Mouse (Mus musculus): ENCODE results near the gene Fitm2.
A peak's percentile ranks its signal among the peaks of the same experiment; 100 is the strongest.
"Not testable (repeated sequence)": the region's sequence is repeated elsewhere in the genome, so short reads cannot be mapped to it uniquely, and the experiment has no call there.

Gene Fitm2

DNA sequence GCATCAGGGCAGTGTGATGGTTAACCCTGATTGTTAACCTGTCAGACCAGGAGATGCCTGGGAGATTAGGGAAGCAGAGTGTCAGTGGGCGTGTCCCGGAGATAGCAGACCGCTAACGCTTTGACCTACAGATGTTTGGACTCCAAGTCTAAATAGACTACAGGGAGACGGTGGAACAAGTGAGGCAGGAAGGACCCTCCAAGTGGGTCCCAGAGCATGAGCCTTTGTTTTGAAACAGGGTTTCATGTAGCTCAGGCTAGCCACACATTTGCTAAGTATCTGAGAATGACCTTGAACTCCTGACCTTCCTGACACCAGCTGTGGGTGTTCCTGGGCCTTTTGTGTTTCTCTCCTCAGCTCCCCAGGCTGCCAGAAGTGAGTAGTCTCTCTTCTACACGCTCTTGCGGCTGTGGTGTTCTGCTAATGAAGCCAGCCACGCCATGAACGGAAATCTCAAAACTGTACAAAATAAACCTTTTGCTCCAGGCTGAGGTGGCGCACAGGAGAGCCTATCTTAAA is 9.1 kb downstream of the Fitm2 start:
- no peak for DNase-seq (ENCODE audit: low spot score in 2 of 2)

DNA sequence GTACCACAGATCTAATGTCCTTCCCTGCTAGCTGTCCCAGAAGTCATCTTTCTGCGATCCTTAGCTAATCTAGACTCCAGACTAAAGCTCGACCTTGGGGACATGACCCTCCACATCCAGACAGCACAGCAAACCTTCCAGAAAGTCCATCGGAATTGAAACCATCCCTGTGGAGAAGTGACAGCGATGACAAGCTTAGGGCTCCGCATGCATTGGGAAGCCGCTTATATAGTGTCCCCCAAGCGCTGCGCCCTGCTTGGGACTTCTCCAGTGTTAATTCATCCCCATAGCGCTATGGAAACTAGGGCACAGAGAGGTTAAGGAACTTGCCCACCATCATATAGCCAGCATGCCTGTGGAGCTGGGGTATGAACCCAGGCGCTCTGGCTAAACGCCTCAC is 9.6 kb downstream of the Fitm2 start:
- no peak for DNase-seq (ENCODE audit: low spot score in 2 of 2)

DNA sequence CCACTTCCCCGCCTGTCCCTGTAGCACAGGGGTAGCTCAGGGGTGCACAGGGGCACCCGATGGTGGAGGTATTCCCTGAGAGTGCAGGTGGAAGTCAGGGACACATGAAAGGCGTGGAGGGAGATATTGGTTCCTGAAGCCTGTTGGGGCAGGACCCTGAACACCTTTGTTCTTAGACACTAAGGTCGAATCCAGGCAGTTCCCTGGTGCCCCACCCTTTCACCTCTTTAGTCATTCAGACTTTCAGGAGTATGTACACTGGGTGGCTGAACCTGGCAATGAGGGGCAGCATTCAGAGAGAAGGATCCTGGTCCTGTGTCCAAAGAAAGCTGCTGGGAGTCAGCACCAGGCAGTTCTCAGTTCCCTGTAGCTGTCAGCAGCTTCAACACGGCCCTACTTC is 10.0 kb downstream of the Fitm2 start:
- no peak for DNase-seq (ENCODE audit: low spot score in 2 of 2)

DNA sequence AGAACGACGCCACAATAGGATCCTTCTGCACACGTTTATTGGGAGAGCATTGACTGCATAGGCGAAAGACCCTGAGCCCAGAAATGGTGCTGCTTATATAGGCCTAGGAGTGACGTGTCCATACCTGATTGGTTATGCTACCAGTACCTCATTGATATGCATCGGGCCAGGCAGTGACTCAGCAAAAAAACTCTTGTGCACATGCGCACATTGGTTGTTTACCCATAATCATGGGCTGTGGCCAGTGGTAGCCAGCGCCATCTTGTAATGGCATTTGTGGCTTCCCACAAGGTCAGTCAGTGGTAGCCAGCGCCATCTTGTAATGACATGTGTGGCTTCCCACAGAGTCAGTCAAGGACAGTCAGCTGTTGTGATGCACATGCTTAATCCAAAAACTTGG is 11.1 kb downstream of the Fitm2 start:
- not testable (repeated sequence) for DNase-seq (ENCODE audit: low spot score in 2 of 2)

DNA sequence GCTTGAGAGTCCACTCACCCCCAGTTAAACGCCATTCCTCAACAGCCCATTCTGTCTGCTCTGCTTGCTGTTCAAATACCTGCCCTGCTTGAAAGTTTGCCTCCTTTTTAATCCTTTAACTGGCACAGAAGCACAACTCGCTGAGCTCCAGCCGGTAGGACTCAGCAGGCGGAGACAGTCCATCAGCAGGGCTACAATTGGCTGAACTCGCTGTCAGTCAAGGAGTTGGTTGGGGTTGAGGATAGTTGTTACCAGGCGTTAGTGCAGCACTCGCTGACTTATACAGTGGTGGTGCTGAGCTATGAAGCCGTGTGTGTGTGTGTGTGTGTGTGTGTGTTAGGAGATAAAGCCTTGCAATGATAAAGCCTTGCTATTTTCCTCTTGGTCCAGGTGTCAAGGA is 11.8 kb downstream of the Fitm2 start:
- DNase-seq (ENCODE audit: low spot score in 2 of 2): no peak

DNA sequence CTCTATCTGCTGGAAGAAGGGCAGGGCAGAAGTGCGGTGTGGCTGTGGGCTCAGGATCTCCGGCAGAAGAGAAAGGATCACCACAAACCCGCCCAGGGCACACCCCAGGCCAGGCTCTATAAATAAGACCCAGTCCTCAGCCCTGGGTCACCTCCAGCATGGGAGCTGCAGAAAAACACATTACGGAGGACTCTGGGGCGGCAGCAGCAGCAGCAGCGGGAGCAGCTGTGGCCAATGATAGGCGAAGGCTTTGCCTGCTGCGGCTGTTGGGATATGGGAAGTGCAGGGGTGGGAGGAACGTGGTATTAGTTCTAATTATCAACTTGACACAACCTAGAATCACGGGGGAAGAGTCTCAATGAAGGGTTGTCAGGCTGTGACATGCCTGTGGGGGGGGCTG is 13.0 kb downstream of the Fitm2 start:
- no peak for DNase-seq (ENCODE audit: low spot score in 2 of 2)

DNA sequence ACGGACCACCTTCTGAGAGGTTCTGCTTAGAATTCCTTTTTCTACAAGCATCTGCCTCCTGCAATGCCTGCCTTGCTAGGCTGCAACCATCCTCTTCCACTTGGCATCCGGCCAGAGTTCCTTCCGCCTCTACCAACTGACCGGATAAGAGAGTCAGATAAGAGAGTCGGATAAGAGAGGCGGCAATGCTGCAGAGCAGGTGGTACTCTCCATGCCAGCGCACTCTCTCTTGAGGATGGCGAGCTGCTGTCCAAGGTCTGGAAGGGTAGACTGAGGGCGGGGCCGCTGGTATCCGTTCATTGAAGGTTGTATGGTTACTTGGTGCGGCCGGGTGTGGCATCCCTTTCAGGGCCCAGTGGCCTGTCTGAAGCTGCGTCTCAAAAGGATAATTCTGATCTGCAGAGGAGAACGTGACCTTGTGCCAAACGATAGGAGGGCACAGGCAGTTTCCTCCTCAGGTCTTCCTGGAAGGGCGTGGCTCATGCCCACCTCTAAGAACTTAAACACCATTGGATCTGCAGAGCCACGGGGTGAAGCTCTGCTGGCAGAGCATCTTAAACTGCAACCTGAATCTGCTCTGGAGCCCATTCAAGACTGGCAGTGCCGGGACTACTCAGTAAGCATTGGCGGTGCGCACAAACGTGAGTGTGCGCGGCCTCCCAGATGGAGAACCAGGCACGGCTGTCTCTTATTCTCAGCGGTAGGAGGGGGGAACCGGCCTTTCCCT is 13.7 kb downstream of the Fitm2 start:
- no peak for DNase-seq (ENCODE audit: low spot score in 2 of 2)

DNA sequence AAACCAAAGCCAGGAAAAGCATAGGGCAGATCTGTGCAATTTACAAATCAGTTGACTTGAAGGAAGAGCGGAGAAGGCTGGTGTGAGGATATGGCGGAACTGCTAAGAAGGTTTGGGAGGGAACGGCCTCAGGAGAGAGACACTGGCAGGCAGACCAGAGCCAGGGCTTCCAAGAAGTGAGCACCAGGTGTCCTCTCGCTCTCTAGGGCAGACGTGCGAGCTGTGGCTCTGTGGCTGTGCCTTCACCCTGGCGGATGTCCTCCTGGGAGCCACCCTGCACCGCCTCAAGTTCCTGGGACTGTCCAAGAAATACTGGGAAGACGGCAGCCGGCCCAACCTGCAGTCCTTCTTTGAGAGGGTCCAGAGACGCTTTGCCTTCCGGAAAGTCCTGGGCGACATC is 19.1 kb downstream of the Fitm2 start:
- no peak for DNase-seq (ENCODE audit: low spot score in 2 of 2)

DNA sequence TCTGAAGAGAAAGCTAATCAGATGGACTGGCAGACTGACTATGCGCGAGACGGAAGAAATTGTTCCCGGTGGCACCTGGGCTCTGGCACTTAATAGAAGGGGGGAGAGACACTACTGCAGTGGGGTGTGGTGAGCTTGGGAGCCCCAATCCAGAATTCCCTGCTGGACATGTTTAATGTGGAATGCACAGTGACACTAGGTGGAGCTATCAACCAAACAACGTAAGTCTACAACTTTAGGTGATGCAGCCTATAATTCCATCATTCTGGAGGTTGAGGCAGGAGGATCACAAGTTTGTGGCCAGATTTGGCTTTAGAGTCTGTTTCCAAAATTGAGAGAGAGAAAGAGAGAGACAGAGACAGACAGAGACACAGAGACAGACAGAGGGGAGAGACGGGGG is 19.7 kb downstream of the Fitm2 start:
- DNase-seq (ENCODE audit: low spot score in 2 of 2): no peak

DNA sequence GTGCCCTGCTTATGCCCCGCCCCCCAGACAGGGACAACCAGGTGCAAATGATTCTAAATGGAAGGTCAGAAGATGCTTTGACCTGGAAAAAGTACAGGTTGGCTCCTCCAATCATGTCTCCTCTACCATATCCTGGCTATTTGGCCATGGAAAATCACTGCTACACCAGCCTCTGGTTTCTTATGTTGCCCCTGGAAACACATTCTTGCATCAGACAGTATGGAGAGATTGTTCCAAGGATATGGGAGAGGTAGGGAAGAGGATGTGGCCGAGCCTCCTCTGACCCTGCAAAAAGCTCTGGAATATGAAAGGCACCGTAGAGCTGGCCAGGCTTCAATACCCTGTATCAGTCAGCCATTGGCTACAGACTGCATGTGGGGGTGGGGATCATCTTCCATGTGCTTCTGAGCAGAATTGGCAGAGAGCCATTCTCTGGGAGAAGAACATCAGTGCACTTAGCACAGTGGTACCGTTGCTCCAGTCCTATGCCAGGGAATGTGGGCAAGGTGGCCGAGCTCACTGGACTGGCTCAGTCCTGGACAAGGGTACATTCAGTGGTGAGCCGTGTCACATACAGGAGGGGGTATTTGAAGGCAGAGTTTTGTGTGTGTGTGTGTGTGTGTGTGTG is 21.6 kb downstream of the Fitm2 start:
- DNase-seq (ENCODE audit: low spot score in 2 of 2): no peak

DNA sequence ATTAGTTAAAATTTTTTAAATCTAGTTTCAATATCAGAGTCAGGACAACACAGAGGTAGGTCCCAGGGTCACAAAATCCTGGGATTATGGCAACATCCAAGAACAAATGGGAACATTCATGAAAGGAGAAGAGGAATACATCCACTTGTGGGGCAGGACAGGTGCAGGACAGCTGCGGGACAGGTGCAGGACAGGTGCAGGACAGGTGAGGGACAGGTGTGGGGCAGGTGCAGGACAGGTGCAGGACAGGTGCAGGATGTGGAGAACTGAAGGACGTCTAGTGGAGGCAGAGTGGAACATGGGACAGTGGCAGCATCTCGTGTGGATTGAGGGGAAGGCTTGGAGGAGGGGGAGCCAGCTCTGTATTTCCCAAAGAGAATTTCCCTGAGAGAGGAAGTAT is 23.2 kb downstream of the Fitm2 start:
- no peak for DNase-seq (ENCODE audit: low spot score in 2 of 2)

DNA sequence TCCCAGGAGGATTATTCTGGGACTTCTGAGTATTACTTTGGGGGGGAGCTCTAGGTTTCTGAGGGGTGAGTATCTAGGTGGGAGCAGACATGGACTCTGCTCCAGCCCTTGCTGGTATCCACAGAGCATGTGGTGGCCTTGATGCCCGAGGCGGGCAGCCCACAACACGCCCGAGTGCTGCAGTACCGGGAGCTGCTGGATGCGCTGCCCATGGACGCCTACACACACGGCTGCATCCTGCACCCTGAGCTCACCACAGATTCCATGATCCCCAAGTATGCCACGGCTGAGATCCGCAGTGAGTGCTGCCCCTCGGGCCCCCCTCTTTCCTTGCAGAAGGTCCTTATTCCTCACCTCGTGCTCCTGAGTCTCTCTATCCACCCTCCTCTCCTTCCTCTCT is 25.1 kb downstream of the Fitm2 start:
- no peak for DNase-seq (ENCODE audit: low spot score in 2 of 2)

DNA sequence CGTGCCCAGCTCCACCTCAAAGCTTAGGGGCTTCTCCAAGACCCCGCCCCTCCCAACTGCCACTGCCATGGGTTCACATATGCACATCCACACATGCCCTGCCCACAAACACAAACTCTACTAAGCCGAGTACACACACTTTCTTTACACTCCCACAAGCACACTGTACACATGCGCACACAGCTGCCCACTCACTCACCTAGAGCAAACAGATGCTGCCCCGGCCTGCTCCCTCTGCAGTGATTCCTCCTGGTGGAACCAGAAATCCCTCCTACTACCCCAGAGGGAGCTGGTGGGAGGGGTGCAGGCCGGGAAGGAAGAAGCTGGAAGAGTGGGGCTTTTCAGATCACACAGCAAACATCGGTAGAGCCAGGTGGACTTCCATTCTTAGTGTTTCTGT is 28.4 kb downstream of the Fitm2 start:
- no peak for DNase-seq (ENCODE audit: low spot score in 2 of 2)

DNA sequence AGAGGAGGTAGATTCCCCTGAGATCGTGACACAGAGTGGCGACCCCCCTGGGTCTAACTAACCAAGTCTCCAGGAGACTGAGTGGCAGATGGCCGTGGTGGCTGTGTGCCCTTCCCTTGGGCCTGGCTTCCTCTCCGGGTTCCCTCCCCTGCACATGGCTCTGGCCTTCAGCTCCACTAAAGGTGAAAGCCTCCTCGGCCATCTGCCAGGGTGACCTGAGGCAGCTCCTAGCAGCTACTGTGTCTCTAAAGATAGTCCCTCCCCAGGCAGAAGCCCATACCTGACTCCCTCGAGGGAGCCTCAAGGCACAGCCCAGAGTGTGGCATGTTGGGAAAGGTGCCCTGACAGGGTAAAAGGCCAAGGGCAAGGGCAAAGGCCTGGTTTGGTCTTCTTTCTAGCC is 28.9 kb downstream of the Fitm2 start:
- DNase-seq (ENCODE audit: low spot score in 2 of 2): no peak

DNA sequence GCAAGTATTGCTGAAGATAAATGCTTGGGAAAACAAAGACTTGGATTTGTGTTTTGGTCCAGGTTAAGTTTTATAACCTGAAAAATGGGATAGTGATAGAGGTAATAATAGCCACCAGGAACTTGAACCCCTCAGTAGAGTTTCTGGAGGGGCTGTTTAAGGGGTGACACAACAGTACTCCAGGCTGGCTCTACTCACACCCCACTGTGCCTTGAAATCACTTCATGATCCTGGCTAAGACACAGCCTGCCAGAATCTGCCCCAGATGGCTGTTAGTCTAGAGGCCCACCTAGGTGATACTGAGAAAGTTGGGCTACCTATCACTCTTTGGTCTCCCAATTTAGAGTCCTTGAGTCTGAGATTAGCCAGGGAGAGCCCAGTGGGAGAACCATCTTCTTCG is 32.9 kb downstream of the Fitm2 start:
- DNase-seq (ENCODE audit: low spot score in 2 of 2): no peak

DNA sequence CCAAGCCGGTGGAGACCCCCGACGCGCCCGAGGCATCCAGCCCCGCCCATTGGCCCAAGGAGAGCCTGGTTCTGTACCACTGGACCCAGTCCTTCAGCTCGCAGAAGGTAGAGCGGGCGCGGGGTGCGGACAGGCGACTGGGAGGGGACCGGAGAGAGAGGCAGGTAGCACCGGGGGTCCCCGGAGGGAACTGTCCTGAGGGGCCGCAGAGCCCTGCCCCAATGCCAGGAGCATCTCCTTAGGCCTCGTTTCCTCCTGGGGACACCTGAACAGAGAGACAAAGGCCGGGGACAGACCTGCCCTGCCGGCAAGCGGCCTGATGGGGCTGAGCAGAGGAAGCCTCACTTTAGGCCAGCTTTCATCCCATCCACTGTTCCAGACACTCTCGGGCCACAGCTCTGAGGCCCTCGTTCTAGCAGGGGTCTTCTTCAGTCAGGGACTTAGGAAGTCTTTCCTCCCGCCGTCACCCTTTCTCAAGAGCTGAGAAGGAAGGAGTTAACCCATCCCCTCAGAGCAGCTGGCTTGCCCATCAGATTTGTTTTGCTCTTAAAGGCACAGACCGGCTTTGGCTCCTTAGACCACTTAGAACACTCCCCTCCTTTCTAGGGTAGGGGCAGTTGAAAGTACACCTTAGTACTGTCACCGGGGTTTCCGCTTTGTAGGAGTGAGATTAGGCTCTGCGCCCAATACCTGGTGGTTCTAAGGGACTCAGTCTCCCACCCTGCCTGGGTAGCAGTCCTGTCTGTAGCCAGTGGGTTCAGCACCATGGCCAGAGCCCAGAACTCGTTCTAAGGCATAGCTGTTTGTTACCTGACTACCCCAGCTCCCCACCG is 33.6 kb downstream of the Fitm2 start:
- no peak for DNase-seq (ENCODE audit: low spot score in 2 of 2)

DNA sequence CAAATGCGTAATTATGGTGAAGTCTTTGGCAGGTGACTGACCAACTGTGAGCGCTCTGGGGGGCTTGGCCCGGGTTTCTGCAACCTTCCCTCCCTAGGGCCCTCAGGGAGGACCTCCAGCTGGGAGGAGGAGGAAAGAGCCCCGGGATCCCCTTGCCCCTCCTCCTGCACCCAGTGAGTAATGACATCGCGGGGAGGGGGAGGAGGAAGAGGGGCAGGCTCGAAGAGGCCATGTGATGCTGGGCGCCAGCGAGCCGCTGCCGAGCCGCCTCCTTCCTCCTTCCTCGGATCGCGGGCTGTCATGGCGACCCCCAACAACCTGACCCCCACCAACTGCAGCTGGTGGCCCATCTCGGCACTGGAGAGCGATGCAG is 34.2 kb downstream of the Fitm2 start, which contains the start of gene Gdap1l1:
TSS of gene Gdap1l1 (plus strand) at position 231 of the 373 bp plus-strand sequence.
- peak; percentile 56 to 69 for DNase-seq (ENCODE audit: low spot score in 2 of 2)

DNA sequence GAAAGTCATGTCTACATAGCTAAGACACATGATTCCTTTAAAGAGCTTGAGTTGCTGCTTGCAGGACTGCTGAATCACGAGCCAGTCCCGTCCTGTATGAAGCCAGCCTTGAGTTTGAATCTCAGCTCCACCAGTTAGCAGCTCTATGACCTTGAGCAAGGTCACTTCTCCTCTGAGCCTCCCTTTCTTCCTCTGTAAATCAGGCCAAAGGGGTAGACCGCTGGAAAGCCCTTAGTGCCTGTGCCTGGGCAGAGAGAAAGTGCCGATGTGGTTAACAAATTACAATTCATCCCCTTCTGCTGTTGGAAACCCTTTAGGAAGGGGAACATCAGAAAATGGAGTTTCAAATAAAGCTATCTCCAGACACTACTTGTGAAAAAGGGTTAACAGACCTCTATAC is 34.6 kb downstream of the Fitm2 start:
- DNase-seq (ENCODE audit: low spot score in 2 of 2): no peak

DNA sequence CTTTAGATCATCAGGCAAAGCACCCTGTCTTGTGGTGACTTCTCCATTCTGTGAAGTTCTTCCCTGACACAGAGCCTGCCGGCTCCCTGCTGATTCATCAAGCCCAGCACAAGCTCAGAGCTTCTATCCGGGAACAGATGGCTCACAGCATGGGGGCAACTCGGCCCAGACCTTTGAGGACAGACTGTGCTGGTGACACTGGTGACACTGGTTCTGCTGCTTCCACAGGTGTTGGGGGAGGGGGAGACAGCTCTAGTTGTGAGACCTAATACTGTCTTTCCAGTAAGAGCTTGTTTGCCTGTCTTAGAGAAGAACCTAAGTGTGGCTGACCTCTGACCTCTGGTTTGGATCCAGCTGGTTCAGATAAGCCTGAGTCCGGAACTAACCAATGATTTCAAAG is 38.5 kb downstream of the Fitm2 start:
- no peak for DNase-seq (ENCODE audit: low spot score in 2 of 2)

DNA sequence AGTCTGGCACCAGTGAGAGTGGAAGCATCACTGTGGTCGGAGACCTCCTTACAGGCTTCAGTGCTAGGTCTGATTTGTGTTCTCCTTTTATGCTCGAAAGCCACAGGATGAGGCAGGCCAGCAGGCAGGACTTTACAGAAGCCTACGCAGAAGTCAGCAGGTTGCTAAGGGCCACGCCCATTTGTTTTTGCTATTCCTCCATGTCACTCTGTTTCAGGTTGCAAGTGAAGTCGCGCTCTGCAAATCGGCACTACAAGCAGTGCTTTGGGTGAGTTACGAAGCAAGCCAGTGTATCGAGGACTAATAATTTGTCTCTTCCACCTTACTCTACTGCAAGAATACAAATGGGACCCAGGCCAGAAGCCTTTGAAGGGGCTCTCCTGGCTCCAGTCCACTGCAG is 41.1 kb downstream of the Fitm2 start:
- no peak for DNase-seq (ENCODE audit: low spot score in 2 of 2)

DNA sequence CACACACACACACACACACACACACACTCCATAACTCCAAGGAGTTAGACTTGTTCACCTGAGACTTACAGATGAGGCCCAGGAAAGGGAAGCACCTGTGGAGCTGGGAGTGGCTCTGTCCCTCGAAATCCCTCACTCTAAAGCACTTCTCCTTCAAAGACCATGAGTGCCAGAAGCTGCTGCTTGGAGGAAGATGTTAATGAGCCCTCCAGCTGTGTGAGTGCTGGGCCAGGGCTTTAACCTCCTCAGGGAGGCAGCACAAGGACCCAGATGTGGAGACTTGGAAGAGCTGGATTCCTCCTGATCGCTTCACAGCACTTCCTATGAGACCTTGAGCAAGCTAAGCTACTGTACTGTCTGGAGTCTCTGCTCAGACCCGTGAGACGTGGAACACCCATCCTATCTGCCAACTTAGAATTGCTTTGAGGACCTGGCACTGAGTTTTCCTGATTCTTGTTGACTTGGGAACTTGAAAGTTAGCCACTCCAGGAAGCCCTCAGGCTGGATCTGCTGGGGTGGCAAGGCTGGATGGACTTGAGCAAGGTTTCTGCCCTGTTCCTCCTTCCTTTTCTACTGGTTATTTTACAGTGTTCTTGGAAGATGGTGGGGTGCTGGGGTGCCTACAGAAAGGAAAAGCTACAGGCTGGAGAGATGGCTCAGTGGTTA is 44.0 kb downstream of the Fitm2 start:
- DNase-seq (ENCODE audit: low spot score in 2 of 2): no peak

DNA sequence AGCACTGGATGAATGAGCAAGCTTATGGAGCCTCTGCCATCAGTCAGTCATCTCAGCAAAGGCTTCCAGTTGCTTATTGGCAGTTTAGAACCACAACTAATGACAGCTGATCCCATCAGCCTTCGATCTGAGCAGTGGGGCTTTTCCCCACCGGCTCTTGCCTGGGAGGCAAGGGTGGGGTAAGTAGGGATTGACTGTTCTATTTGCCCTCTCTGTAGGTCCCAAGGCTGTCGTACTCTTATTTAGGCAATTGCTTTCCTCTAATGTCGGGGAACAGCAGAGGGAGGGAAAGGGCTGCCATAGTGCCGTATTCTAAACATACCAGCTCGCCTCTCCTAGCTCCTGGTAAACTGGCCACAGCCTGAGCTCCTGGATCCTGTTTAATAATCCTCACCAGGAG is 47.8 kb downstream of the Fitm2 start, which contains the start of gene Oser1:
TSS of gene Oser1 (minus strand) at position 101 of the 400 bp plus-strand sequence.
- DNase-seq (ENCODE audit: low spot score in 2 of 2): no peak

Measured in cerebellum, postnatal 4 days (tissue).